Mouse (Mus musculus) right cerebral cortex, postnatal 10 days (tissue): ENCODE results near the gene Spata31d1c.

Source experiments
- DNase-seq, 2 experiments: peaks; one replicate each; pipeline ENCODE4 v3.0.0; 2021; ENCODE audit warnings: low spot score in 2 of 2

Gene Spata31d1c

DNA sequence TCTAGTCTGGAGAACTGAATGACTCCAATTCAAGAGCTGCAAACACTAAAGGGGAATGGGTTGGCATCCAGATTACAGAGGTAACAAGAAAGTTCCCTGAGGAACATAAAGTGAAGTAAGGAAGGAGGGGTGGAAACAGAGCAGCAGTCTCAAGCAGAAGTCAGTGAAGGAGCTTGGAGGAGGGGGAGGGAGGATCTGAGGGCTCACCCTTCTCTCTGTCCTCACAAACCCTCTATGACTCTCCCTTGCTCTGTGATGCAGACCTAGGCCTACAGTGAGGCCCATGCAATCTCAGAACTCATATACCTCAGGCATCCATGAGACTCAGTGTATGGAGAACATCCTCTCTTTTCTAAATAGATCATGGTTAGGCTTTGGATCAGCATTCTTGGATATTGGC is at the start of gene Spata31d1c:
Spata31d1c (plus strand) TSS at position 301 of the 400 bp plus-strand sequence.
- DNase-seq: no peak

DNA sequence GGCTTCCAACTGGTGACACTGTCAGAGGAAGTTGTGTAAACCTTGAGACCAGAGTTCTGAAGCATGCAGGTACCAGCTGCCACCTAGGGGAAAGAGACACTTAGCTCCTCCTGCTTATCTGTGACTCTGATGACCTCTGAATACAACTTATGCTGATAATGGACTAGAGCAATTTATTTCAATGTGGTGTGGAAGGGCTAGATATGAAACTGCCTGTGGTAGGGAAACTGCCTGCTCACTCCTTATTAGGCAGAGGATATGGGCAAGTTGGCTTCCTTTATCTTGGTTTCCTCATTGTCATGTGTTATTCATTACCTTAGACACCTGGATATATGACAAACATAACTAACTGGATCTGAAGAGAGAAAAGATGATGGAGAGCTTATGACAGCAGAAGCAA is 44.0 kb upstream of the Spata31d1c start:
- DNase-seq: no peak

DNA sequence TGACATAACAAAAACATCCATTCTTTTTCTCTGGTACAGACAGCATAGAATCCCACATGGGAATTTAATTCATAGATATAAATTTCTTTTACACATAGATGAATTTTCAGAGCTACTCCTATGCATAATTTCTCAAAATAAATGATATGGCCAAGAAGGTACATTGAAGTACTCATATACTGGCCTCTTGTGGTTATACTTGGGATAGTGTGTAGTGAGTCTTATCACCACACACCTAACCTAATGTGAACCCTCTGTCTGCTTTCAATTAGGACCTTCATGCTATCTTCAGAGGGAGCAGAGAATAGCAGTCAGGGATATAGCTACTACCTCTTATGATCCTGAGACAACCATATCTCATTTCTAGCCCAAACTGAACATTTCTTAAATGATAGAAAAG is 27.4 kb upstream of the Spata31d1c start:
- DNase-seq: no peak

DNA sequence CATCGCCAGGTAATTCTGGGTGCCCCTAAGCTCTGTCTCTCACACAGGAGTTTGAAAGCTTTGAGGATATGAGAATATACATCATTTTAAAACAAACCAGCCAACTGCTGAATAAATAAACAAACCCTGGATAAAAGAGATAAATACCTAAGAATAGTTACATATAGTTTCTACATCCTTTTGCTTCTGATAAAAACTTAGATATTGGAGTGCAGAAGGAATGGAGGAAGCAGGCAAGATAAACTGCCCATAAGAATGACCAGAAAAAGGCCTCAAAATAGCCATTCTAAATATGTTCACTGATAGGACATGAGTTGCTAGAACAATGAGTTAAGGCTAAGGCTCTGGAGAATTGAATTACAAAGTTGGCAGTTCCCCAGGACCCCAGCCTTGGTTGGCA is 26.1 kb upstream of the Spata31d1c start:
- no peak for DNase-seq

DNA sequence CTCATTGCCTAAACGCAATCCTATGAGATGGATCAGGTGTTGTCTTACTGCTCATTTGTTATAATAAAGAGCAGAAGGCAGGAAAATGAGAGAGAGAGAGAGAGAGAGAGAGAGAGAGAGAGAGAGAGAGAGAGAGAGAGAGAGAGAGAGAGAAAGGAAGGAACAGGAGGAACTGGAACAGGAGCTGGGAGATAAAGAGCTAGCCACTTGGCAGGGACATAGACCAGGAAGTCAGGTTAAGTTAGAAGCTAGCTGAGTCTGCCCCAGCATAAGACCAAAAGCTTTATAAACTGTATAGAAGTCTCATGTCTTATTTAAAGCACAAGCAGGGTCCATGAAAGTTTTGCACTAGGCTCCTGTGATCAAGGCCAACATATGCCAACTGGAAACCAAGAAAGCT is 24.9 kb upstream of the Spata31d1c start:
- DNase-seq: no peak

DNA sequence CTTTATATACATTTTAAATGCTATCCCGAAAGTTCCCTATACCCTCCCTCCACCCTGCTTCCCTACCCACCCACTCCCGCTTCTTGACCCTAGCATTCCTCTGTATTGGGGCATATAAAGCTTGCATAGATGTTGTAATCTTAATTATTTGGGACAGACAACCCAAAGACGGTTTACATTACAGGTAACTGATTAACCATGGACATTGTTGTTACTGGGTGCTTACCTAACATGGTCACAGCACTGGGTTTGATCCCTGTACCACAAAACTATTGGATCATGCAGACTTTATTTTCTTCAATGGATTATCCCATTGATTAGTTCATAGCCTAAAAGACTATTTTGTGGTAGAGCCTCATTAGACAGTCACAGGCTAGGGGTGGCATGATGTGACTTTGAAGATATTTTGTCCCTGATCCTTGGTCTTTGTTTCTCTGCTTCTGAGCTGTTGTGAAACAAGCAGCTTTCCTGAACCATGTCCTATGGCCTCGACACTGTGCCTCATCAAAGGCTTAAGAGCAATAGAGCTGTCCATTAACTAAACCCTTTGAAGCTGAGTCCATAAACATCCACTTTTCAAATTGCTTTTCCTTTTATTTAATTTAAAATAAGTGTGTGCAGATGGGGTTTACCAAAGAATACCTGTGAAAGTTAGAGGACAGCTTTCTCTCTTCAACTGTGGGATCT is 21.7 kb upstream of the Spata31d1c start:
- no peak for DNase-seq

DNA sequence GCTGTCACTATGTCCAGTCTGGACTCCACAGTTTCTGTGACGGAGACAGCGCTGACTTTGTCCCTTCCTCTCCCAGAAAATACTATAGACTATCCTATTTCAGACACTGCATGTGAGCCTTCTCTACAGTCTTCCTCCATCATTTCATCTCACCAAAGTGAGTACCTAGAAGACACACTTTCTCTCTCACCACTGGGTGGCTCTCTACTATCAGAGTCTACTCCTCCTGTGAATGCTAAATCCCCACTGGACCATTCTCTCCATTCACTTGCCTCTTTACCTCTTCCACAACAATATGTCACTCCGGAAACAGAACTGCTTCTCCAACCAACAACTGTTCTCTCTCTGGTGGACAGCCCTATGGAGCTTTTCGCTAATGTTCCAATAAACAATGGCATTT is 2.2 kb downstream of the Spata31d1c start:
- no peak for DNase-seq

DNA sequence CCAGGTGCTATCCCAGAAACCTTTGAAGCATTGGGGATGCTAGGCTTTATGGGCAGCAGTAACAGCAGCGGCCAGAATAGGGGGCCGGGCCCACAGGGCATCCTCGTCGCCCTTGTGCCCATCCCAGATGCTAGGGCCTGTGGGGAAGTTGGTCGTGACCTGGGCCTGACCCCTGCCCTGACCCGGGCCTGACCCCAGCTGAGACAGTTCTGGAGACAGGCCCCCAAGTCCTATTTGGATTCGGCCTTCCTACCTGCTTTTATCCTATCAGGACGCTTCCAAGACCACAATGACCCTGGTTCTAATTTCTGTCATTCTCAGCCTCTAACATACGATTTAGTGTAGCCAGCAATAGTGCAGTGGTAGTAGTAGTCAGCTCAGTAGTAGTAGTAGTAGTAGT is 19.8 kb downstream of the Spata31d1c start, which contains the start of gene Prss47:
Prss47 (minus strand) TSS at position 101 of the 400 bp plus-strand sequence.
- DNase-seq: no peak

DNA sequence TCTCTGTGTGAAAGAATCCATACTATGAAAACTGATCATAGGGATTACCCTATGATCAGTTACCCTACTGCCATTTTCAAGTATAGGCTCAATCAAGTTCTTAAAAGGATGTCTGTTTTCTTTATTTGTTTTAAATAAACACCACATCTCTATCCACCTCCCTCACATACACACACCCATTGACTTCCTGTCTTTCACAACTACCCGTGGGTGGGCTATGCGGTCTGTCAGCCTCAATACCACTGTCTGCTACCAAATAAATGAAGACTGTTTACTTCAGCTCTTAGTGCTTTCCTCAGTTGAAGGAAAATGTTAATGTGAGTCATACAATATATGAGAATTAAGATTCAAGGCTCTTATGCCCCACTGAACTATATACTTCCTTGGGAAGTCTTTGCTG is 37.1 kb downstream of the Spata31d1c start:
- DNase-seq: no peak
